Mouse (Mus musculus): ENCODE measurements around the gene Nanos2.
A peak's percentile ranks its signal among the peaks of the same experiment; 100 is the strongest.

The Nanos2 gene

DNA sequence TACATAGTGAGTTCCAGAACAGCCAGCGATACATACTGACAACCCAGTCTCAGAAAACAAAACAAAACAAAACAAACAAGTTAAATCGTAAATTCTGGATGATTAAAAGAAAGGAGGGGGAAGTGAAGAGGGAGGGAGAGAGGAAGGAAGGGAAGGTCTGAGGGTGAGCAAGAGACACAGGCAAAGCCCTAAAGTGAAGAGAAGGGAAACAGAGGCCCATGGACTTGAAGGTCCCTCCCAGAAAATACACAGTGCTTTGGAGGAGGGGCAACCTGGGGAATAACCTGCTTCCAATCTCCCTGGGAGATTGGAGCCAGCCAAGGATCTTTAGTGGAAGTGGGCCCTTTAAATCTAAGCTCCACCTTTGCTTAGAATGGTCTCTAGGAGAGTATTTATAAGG is at the start of gene Nanos2:
Gene Nanos2, plus strand, starts transcription at position 301 of the 400 bp plus-strand sequence.
- DNase-seq (ENCODE audit: low spot score in 2 of 2) = no peak

DNA sequence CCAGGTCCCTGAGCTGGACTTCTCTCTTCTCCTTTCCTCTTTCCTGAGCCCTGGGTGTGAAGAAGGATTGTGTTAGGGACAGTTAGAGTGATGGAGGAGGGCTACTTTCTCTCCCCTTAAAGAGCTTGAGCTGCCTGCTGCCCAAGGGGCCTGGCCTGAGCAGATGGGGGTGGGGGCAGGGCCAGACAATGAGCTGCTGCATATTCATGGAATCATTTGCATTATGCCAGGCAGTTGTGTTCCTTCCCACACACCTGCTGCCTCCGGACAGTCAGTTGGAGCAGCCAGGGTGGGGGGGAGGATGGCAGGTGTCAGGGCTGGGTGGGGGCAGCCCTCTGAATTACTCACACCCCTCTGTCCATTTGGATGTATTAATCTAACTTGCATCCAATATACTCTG is 44.8 kb upstream of the Nanos2 start:
- DNase-seq (ENCODE audit: low spot score in 2 of 2) = no peak

DNA sequence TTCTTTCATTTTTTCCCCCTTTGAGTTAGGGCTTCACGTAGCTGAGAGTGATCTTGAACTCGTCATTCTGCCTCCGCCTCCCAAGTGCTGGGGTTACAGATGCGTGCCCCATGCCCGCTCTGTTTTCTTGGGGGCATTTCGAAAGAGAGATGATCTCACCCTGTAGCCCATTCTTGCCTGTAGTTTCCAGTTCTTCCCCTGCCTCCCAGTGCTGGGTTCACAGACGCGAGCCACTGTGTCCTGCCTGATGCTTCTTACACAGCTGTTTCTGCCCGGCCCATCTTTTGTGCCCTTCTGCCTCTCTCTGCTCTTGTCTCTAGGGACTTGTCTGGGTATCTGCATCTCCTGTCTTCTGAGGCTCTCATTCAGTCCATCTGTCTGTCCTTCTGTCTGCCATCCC is 44.4 kb upstream of the Nanos2 start:
- DNase-seq (ENCODE audit: low spot score in 2 of 2) = no peak

DNA sequence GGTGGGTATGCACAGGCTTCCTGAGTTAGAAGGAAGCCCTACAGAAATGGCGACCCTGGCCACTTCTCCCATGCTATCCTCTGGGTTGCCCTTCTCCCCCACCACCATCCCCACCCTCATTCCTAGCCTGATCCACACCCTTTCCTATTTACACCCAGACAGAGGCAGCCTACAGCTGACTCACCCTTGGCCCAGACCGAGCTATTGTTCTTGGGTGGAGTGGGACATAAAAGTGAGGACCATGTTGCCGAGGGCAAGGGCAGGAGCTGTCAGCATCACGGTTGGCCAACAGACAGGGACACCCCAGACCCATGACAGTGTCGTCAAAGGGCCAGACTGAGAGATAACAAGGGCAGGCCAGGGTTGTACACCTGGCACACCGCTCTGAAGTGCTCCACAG is 39.0 kb upstream of the Nanos2 start:
- no peak for DNase-seq (ENCODE audit: low spot score in 2 of 2)

DNA sequence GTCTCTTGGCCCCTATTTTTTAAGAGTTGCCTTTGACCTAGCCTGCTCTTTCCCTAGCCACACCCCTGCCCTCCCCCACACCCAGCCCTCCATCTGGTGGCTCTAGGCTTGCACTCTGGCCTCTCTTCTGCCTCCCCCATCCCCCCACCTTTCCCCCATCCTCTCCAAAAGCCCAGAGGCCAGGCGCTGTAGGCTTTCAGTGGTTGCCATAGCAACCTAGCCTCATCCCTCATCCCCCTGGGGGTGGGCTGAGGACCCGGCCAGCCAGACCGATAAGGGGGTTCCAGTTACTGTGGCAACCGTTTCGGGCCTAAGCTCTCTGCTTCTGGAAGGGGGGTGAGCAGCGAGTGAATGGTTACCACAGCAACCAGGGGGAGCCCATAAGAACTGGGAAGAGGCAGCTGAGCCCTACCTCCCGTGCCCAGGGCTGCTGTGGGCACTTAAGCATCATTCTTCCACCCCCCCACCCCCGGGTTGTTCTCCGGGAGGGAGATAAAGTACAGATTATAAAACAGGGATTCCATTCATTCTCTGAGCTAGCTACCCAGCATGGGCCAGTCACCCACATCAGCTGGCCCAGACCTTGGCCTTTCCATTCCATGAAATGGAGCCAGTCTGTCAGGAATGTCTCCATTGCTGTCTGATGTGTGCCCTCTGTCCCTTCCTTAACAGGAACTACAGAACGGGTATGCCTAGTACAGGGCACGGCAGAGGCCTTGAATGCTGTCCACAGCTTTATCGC is 37.2 kb upstream of the Nanos2 start:
- no peak for DNase-seq (ENCODE audit: low spot score in 2 of 2)

DNA sequence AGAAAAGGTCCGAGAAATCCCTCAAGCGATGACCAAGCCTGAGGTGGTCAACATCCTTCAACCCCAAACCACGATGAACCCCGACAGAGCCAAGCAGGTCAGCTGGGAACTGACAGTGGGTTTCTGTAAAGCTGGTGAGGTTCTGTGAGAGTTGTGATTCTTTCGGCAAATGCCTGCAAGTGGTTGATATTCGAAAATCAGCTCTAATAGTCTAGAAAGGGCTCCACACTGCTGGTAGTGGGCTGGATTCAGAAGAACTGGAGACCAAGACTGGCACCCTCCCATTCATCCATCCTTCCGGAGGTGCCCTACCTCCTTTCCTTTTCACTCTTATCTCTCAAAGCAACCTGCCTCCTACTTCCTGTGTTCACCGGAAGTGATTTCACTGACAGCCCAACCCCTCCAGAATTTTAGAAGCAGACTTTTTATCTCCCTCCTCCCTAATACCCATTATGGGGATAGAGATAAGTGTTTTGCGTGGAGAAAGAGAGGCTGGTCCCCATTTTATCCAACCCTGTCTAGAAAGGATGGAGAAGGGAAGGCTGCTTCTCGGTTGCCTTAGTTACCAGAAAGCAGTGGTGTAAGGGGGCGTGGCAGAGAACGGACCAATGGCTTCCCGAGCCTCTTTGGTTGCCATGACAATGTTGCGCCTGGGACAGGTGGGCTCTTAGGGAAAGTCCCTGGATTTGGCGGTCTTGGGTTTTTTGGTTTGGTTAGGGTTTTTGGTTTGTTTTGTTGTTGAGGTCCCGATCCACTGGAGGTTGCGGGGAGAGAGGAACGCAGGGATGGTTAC is 36.5 kb upstream of the Nanos2 start:
- DNase-seq (ENCODE audit: low spot score in 2 of 2) = no peak

DNA sequence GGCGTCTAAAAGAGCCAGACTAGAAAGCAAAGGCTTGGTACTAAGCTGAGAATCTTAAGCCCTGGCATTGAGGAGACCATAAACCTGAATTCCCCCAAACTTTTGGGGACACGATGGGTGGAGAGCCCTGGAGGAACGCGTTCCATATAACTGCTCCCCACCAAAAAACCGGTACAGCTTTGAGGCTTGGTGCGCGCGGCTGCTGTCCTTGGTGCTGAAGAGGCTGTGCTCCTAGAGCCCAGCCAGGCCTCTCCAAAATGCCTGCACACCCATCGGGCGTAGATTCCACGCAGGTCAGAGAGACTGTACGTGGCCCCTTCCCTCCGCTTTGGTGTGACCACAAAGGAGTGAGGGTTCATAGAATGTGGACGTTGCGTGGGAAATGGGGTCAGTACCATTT is 35.8 kb upstream of the Nanos2 start:
- DNase-seq (ENCODE audit: low spot score in 2 of 2) = peak in 1 of 2 experiments; percentile 63

DNA sequence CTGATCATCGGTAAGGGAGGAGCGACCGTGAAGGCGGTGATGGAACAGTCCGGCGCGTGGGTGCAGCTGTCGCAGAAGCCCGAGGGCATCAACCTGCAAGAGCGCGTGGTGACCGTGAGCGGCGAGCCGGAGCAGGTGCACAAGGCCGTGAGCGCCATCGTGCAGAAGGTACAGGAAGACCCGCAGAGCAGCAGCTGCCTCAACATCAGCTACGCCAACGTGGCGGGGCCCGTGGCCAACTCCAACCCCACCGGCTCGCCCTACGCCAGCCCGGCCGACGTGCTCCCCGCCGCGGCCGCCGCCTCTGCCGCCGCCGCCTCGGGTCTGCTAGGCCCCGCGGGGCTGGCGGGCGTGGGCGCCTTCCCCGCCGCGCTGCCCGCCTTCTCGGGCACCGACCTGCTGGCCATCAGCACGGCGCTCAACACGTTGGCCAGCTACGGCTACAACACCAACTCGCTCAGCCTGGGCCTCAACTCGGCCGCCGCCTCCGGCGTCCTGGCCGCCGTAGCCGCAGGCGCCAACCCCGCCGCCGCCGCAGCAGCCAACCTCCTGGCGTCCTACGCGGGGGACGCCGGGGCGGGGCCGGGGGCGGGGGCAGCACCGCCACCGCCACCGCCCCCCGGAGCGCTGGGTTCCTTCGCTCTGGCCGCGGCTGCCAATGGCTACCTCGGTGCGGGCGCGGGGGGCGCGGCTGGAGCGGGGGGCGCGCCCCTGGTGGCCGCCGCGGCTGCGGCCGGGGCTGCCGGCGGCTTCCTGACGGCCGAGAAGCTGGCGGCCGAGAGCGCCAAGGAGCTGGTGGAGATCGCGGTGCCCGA is 29.4 kb upstream of the Nanos2 start:
- peak; percentile 6 to 17 for DNase-seq (ENCODE audit: low spot score in 2 of 2)

DNA sequence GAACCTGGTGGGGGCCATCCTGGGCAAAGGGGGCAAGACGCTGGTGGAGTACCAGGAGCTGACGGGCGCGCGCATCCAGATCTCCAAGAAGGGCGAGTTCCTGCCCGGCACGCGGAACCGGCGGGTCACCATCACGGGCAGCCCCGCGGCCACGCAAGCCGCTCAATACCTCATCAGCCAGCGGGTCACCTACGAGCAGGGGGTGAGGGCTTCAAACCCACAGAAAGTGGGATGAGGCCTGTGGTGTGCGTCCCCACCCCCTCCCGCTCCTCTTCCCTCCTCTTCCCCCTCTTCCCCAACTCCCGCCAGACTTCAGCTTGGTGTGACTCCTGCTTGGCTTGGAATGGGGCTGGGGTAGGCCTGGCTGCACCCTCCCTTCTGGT is 28.8 kb upstream of the Nanos2 start:
- no peak for DNase-seq (ENCODE audit: low spot score in 2 of 2)

DNA sequence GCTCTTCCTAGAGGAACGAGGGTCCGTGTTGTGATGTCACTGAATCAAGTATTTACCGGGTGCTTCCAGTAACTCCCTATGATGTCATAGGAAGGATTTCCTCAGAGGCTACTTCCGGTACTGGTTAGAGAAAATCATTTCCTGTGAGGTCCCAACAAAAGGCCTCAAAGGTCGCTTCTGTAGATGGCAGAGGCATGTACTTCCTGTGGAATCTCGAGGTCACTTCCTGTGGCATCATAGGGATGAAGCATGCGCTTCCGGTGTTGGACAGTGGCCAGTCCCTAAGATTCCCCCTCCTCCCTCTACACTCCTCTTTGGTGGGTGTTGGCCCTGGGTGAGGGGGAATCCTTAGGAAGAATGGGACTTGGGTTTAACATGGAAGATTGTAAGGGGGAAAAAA is 27.8 kb upstream of the Nanos2 start:
- DNase-seq (ENCODE audit: low spot score in 2 of 2) = no peak

DNA sequence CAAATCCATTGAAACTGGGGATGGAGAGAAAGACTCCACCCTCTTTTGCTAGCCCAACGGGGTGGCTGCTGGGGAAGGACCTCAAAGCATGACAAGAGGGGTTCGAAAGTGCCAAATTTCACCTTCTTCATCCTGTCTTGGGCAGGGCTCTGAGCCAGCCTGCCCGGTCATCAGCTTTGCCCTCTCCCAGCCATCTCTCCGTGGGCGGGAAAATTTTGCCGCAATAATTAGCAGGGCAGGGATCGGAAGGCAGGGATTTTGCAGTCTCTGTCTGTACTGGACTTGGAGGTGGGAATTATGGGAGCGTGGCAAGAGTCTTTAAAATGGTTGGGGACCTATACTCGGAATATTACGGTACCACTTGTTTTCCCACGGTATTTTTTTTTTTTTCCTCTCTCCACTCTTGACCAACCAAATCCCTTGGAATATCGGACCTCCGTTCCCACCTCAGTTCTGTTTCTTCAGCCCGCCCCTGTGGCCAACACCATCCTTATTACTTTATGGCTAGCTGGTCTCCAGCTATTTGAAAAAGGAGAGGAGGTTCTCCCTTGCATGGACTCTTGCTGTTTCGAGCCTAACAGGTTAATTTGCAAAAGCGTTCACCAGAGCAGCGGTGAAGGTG is 24.9 kb upstream of the Nanos2 start:
- no peak for DNase-seq (ENCODE audit: low spot score in 2 of 2)

DNA sequence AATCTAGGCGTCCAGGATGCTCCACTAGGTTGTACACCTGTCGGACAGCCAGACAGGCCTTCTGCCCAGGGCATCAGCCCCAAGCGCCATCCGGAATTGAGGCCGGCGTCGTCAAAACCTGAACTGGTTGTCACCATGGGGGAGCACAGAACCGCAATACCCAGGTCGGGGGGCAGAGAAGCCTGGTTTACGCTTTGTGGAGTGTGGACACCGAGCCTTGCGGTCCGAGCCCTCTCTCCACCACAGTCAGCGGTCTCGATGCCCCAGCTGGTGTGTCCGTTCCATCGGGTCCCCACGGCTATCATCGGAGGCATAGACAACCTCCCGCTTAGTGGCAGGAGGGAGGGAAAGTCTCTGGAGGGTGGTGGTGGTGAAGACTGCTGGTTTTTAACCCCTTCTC is 24.4 kb upstream of the Nanos2 start:
- no peak for DNase-seq (ENCODE audit: low spot score in 2 of 2)

DNA sequence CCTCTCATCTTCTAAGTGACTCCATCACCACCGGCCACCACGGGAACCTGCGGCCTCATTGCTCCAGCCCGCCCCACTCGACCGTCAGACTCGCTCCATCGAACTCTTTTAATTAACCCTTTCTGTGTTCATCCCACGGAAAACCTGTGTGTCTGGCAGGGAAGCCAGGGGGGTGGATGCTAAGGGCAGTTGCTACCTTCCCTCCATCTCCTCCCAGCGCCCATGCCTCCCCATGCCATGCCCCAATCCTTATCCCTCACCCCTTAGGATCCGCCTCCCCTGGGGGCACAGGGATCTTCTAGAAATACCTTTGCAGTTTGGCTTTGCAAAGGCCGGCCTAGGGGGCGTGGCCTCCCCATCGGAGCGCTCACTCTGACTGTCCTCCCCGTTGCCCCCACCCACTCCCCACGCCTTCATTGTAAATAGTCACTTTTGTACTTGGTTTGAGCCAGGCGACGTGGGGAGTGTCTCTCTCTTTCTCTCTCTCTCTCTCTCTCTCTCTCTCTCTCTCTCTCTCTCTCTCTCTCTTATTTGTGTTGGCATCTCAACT is 23.8 kb upstream of the Nanos2 start:
- no peak for DNase-seq (ENCODE audit: low spot score in 2 of 2)

DNA sequence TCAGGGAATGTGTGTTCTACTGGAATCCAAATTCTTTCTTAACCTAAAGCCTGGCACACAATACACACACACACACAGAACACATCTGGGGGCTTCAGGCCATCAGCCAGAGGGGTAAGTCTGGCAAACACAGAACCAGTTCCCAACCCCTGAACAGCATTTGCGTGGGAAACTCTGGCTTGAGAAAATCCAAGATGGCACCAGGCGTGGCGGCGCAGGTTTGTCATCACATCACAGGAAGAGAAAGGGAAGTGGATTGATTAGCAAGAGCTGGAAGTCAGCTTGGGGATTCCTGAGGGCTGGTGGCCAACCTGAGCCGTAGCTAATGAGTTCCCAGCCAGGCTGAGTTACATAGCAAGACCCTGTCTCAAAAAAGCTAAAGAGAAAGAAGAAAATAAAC is 21.9 kb upstream of the Nanos2 start:
- DNase-seq (ENCODE audit: low spot score in 2 of 2) = no peak

DNA sequence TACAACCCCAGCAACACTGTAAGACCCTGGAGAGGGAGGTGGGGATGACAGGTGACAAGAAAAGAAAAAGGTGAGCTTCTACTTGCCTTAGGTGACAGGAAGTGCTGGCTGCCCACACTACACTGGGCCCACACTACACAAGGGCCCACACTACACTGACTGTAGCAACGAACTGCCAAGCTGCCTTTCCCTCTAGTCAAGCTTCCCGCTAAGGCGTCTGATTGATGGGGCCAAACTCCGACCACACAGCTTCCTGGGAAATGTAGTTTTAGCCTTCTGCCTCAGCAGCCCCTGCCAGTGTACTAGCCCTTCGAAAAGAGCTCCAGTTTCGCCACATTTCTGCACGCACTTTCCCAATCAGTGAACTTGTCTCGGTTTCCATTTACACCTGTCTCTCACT is 19.6 kb upstream of the Nanos2 start:
- DNase-seq (ENCODE audit: low spot score in 2 of 2) = no peak

DNA sequence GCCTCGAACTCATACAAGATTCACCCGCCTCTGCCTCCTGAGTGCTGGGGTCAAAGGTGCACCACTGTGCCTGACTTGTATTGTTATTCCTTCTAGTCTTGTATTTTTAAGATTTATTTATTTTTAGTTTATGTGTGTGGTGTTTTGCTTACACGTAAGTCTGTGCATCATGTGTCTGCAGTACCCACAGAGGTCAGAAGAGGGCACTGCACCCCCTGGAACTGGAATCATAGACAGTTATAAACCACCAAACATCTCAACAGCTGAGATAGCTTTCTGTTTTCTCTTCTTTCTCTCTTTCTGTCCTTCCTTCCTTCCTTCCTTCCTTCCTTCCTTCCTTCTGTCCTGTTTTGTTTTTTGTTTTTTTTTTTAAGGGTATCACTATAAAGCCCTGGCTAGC is 16.2 kb upstream of the Nanos2 start:
- DNase-seq (ENCODE audit: low spot score in 2 of 2) = peak in 1 of 2 experiments; percentile 30

DNA sequence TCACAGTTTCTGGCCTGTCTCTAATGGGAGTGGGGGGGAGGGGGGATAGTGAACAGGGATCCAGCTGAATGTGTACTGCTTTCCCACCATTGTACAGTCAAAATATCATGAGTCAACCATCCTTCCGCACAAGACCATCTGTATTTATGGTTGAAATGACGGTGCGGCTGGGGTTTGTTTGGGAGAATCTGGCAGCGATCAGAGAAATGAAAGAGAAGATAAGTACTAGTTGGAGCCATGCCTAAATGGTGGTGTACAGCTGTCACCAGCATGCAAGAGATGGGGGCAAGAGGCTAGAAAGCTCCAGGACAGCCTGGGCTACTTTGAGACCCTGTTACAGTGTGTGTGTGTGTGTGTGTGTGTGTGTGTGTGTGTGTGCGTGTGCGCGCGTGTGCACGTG is 8.8 kb upstream of the Nanos2 start:
- no peak for DNase-seq (ENCODE audit: low spot score in 2 of 2)

DNA sequence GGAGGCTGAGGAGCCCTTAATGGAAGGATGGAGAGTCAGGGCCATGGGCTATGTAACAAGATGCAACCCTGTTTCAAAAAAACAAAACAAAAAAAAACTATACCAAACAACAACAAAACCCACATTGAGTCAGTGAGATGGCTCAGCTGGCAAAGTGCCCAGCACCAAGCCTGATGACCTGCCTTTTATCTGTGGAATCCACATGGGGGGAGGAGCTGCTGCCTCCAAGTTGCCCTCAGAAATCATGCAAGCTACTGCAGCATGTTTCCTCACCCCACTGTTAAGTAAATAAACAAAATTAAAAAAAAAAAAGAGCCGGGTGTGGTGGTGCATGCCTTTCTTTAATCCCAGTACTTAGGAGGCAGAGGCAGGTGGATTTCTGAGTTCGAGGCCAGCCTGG is 697 bp upstream of the Nanos2 start:
- DNase-seq (ENCODE audit: low spot score in 2 of 2) = peak in 1 of 2 experiments; percentile 60

DNA sequence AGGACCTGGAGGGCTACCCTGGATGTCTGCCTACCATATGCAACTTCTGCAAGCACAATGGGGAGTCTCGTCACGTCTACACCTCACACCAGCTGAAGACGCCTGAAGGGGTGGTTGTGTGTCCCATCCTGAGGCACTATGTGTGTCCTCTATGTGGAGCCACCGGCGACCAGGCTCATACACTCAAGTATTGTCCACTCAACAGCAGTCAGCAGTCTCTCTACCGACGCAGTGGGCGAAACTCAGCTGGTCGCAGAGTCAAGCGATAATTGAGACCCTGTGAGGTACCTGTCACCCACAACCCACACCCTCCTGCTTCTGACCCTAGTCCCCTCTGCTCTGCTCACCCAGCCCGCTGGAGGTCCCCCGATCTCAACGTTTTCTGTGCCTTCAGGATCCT is 547 bp downstream of the Nanos2 start:
- no peak for DNase-seq (ENCODE audit: low spot score in 2 of 2)

DNA sequence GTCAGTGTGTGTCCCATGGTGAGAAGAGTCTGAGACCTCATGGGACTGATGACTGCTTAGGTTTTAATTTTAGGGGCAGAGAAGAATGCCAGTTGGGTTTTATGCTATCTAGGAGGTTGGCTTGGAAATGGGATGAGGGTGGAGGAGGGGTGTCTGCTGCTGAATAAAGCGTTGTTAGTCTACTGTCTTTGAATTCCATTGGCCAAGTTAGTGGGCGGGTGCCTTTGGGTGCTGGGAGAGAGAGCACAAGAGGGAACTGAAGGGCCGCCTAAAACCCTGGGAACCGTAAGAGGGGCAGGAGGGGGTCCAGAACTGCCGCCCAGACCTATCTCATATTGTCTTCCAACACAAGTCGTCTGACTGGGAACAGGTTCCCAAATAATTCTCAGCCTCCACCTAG is 1.6 kb downstream of the Nanos2 start:
- no peak for DNase-seq (ENCODE audit: low spot score in 2 of 2)

DNA sequence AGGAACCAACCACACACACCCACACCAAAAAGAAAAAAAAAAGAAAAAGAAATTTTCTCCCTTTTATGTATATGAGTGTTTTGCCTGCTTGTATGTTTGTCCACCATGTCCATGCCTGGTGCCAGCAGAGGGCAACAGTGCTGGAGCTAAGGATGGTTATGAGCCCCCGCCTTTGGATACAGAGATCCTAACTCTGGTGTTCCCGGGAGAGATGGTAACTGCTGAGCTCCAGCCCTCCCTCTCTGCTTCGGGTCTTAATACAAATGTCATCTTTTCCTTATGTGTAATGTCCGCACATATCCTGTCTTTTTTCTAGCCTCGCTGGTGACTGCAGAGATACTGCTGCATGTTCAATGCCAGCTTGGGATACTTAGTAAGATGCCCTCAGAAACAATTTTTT is 2.8 kb downstream of the Nanos2 start:
- no peak for DNase-seq (ENCODE audit: low spot score in 2 of 2)

All from spleen, postnatal 10 days (tissue).